Comparison of ENCODE assay signal across 14 mouse cellular contexts in the genomic region with DNA sequence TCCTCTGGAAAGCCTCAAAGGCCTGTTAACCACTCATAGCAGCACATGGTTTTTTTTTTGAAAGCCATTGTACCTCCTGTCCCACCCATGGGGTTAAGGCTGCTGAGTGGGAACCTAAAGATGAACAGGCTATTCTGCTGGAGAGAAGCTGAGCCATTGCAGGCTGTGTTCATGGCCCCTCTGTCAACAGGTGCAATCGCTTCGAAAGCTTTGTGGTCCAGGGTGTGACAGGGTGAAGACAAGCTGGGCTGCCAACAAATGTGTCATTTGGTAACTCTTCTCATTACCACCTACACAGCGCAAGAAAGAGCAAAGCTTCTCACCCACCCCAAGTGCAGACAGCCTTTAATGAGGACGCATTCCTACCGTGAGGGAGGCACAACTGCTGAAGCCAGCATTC.
"Had no signal": no experiment of that assay in that cellular context is flagged by ENCODE, and none has a peak within 500 bp of the region (broad histone marks: within the 10 kb centered on the region; RNA-seq: fewer than 3 reads in every experiment).

No protein-coding gene starts in this region.

- H3K4me3 ChIP-seq: left cerebral cortex, adult 2 months; limb, embryonic 10.5 days; liver, embryonic 12.5 days; midbrain, embryonic 12.5 days; neural tube, embryonic 15.5 days had no signal

- H3K36me3 ChIP-seq: limb, embryonic 10.5 days; liver, embryonic 12.5 days; midbrain, embryonic 12.5 days; neural tube, embryonic 15.5 days had no signal

- H3K27me3 ChIP-seq: liver, embryonic 12.5 days; midbrain, embryonic 12.5 days; neural tube, embryonic 15.5 days had no signal

- H3K9me3 ChIP-seq: limb, embryonic 10.5 days; liver, embryonic 12.5 days; midbrain, embryonic 12.5 days; neural tube, embryonic 15.5 days had no signal

- ATAC-seq: liver, embryonic 12.5 days; midbrain, embryonic 16.5 days had no signal

- H3K4me1 ChIP-seq: limb, embryonic 10.5 days; liver, embryonic 12.5 days; midbrain, embryonic 12.5 days; neural tube, embryonic 15.5 days had no signal

- DNase-seq: kidney, adult 8-10 months; kidney, postnatal 25 days; lung, embryonic 14.5 days; lung, postnatal 10 days; right cerebral cortex, postnatal 4 days; spleen, adult 18-20 months; thymus, adult 2 months had no signal

- H3K4me2 ChIP-seq: liver, embryonic 12.5 days; lung, embryonic 14.5 days; midbrain, embryonic 12.5 days; neural tube, embryonic 15.5 days had no signal

- H3K27ac ChIP-seq: left cerebral cortex, adult 2 months; limb, embryonic 10.5 days; liver, embryonic 12.5 days; macrophage; midbrain, embryonic 12.5 days; neural tube, embryonic 15.5 days had no signal

- H3K9ac ChIP-seq: liver, embryonic 12.5 days; lung, embryonic 14.5 days; midbrain, embryonic 12.5 days; neural tube, embryonic 15.5 days had no signal
